Mouse (Mus musculus): Measurements from ENCODE around the gene Gm9844.
"Not testable (repeated sequence)": the region's sequence is repeated elsewhere in the genome, so short reads cannot be mapped to it uniquely, and the experiment has no call there.

The Gm9844 gene

DNA sequence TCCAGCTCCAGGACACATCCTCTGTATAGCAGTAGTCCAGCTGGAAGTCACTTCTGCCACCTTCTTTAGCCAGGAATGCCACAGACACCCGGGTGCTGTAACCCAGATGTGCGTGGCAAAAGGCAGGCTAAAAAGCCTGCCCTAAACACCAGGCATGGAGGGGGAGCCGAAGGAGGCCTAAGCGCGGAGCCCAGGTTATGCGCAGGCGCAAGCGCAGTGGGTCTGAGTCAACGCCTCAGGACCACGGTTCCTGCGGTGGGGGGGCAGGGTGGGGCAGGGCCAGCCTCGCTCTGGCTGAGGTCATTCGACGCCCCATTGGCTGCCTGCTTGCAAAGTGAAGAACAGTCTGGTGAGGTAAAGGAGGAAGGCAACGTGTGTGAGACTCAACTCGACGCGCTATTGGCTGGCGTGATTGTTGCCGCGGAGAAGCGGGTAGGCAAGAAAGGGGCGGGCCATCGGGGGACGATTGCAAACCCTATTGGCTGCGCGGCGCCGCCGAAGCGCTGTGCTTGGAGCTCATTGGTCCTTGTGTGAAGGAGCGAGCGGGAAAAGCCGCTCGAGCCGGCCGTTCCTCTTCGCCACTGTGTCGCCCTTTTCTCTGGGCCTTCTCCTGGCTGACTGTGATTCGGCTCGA lies 7.6 kb downstream of the Gm9844 start, which contains the start of the genes Lypd4 and Dmrtc2:
TSS of gene Lypd4 (minus strand) at position 410 of the 634 bp plus-strand sequence.
TSS of gene Dmrtc2 (plus strand) at position 526 of the 634 bp plus-strand sequence.
- DNase-seq (ENCODE audit: low spot score): peak; percentile 93

GRCm38 (mm10) chr7:24877588-24877987 lies 15.6 kb downstream of the Gm9844 start:
- no peak for DNase-seq (ENCODE audit: low spot score)

- no peak for DNase-seq (ENCODE audit: low spot score)
Measured at GRCm38 (mm10) chr7:24879620-24880019, 17.6 kb downstream of the Gm9844 start.

DNA sequence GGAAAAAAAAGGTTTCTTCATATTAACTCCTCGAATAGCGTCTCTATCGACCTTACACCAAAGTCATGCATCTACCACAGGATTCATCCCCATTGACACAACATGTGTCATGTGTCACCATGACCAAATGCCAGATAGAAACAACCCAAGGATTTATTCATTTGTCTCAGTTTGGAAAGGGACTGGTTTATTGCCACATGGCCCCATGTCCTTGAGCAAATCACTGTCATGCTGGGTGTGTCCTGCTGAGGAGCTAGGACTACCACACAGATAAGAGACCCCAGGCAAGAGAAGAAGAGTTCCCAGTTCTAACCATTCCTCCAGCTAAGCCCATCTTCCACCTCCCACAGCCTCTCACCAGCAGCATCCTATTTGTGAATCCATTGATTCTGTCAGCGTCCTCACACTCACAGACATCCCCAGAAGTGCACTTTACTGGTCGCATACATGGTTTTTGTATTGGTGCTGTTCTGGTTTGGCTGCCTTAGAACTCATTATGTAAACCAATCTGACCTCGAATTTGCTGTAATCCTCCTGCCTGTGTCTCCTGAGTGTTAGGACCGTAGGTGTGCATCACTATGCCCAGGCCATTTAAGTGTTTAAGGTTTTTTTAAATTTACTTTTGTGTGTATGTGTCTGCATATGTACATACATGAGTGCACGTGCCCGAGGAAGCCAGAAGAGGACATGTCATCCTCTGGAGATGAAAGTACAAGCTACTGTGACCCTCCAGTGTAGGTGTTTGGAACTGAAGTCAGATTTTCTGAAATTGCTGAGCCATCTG lies 20.6 kb downstream of the Gm9844 start:
- DNase-seq (ENCODE audit: low spot score): no peak

GRCm38 (mm10) chr7:24883896-24884692 lies 22.1 kb downstream of the Gm9844 start, which contains the start of gene Rps19:
Gene Rps19 (plus strand): TSS chr7:24884371.
- DNase-seq (ENCODE audit: low spot score): peak; percentile 98

DNA sequence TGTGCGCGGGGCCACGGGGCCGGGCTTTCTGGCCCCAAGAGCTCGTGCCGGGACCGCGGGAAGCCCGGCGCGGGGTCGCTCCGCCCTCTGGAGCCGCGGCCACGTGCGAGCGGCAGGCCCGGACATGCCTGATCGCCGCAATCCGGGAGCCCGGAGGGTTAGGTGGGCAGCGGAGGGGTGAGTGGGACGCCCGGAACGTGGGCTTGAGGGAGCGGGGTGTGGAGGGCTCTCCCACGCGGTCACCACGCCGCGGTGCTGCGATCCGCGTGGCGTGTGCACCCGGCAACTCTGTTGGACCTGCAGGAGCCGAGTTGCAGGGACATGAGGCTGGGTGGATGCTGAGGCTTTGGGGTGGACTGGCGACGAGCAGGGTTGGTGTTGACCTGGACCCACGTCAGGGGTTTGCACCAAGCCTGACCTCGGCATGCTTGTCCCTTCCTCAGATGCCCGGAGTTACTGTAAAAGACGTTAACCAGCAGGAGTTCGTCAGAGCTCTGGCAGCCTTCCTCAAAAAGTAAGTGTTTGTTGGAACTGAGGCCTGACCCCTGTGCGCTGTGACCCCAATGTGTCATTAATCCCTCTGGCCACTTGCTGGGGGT lies 22.8 kb downstream of the Gm9844 start:
- DNase-seq (ENCODE audit: low spot score): no peak

DNA sequence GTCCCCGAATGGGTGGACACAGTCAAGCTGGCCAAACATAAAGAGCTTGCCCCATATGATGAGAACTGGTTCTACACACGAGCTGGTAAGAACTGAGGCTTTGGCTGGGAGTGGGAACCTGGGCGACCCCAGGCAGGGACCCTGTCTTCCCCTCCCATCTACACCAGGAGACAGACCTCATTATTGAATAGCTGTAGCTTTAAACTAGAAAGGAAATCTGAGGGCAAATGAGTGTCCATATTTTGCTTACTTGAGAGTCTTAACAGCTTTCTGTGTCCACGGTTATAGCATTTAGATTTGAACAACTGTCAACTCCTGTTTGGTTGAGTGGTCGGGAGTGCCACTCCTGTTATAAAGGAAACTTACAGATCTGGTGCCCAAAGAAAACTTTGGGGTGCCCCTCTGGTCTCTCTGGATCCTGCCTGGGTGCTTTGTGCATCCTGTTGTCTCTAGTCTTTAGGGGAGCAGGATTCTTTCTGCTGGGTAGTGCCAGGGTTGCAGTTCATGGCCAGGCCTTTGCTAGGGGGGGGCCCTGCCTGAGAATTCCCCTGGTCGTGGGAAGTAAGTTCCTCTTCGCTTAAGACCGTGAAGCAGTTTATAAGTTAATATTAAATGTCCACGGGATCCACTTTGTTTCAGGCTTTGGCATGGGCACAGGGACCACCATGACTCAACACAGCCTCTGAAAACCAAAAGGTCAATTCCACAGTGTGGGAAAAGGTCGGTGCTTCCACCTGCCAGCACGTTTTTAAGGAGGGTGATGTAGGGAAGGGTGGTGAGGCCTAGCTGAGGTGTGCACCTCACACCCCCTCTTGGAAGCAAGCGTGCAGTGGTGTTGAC lies 23.7 kb downstream of the Gm9844 start:
- DNase-seq (ENCODE audit: low spot score): no peak

DNA sequence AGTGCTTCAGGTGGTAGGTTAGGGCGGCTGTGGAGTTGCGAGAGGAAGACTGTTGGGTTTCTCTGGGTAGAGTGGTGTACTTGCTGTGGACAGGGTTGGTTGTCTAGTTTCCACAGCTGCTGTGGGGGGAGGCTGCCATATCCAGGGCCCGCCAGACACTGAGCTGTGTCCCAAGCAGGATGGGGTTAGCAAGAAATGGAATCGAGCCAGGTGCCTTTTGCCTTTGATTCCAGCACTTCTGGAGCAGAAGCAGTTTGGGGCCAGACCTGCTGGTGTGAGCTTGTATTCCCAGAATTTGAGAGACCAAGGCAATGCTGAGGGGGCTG lies 24.3 kb downstream of the Gm9844 start:
- DNase-seq (ENCODE audit: low spot score): no peak

DNA sequence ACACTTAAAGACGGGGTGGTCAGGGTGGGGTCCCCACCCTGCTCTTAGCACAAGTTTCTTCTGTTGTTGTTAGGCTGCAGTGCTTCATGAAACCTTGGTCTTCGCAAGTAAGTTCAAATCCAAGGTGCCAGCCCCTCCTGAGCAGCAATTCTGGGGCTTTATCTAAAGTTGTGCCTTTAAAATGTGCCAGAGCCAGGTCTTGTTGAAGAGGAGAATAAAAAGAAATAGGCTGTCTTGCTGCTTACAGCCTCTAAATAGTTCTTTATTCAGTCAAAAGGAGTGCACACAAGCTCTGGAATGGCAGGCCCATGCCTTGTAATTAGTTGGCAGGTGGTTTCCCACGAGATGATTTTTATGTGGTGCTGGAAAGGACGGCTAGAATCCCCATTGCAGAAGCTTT lies 25.1 kb downstream of the Gm9844 start:
- DNase-seq (ENCODE audit: low spot score): no peak

GRCm38 (mm10) chr7:24889431-24890220 lies 27.6 kb downstream of the Gm9844 start:
- no peak for DNase-seq (ENCODE audit: low spot score)

DNA sequence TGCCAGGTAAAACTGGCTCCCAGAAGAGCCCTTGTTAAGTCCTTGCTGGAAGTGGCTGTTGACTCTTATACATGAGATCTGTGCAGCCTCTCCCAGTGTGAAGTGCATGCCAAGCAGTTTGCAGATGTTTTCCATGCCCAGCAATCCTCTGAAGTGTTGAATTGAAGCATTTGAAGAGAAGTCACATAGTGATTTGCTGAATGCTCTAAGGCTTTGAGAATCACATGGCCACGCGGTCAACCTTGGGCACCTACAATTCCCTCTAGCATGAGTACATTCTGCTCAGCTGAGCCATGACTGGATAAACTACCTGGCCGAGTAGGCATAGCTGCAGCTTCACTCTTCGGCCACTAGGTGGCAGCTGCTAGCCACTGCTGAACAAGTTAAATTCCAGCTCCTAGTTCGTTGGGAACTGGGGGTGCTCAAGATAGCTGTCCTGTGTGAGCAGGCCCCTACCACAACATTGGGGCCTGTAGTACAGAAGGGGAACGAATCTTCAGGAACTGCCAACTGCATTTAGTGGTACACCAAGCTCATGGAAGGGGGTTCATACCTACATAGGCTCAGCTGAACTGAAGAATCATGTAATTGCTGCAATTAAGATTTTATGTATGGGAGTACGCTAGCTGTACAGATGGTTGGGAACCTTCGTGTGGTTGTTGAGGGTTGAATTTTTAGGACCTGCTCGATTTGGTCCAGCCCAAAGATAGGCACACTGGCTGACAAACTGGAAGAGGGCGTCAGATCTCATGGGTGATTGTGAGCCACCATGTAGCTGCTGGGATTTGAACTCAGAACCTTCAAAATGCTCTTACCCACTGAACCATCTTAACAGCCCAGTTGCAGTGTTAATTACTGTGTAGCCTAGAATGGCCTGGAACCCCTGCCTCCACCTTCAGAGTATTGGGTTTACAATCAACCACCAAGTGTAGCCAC lies 28.5 kb downstream of the Gm9844 start:
- peak; percentile 48 for DNase-seq (ENCODE audit: low spot score)

- no peak for DNase-seq (ENCODE audit: low spot score)
Measured at GRCm38 (mm10) chr7:24891241-24892124, 29.5 kb downstream of the Gm9844 start.

DNA sequence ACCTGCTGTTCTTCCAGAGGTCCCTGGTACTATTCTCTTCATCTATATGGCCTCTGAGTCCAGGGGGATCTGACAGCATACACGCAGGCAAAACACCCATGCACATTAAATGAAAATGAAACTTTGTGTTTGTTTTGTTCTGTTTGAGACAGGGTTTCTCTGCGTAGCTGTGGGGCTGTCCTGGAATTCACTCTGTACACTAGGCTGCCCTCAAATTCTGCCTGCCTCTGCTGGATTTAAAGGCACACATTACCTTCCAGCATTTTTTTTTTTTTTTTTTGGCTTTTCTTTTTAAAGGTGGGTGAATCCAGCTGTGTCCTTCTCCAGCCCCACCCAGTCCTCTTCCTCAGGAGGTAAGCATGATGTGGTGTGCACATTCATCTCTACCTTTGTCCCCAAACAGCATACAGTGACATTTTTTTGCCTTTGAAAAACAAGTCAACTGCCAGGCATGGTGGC lies 30.1 kb downstream of the Gm9844 start:
- peak; percentile 54 for DNase-seq (ENCODE audit: low spot score)

GRCm38 (mm10) chr7:24895749-24896148 lies 33.7 kb downstream of the Gm9844 start:
- DNase-seq (ENCODE audit: low spot score): not testable (repeated sequence)

GRCm38 (mm10) chr7:24896269-24896668 lies 34.3 kb downstream of the Gm9844 start:
- no peak for DNase-seq (ENCODE audit: low spot score)

DNA sequence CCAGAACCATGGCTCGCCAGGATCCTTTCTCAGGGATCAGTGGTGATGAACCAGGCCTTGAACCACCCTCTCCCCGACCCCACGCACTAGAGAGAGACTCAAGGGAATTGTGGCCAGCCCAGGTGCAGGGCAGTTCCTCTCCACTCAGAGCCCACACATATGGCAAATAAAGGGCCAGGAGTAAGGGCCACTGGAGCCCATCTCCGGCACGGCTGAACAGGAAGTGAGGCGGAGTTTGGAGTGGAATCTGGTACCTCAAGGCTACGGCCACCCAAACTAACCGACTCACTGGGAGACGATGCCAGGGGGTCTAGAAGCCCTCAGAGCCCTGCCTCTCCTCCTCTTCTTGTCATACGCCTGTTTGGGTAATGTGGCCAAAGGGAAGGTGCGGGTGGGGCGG lies 35.2 kb downstream of the Gm9844 start, which contains the start of gene Cd79a:
TSS of gene Cd79a (plus strand) at position 158 of the 400 bp plus-strand sequence.
- no peak for DNase-seq (ENCODE audit: low spot score)

DNA sequence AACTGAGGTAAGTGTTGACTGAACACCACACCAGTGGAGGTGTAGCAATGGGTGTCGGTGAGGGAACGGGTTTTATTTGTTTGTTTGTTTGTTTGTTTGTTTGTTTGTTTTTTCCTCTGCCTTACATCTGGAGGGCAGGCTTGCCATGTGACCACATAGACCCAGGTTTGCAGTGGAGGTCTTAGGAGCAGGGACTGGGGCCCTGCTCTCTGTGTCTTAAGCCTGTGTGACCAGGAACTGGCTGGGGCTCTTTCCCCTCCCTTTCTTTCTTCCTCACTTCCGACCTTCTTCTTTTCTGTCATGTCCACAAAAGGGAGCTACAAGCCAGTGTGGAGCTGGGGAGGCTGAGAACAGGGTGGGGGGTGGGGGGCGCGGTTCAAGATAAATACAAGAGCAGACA lies 35.9 kb downstream of the Gm9844 start:
- no peak for DNase-seq (ENCODE audit: low spot score)

DNA sequence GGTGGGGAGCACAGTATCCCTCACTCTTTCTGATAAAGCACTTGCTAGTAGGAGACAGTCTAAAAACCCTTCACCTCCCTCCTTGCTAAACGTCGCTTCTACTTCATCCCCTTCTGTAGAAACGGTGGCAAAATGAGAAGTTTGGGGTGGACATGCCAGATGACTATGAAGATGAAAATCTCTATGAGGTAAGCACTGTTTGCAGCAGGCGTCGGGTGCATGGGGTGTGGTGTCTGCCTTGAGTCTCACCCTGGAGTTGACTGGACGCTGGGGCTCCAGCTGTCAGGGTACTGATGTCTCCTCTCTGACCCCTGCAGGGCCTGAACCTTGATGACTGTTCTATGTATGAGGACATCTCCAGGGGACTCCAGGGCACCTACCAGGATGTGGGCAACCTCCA lies 39.1 kb downstream of the Gm9844 start:
- no peak for DNase-seq (ENCODE audit: low spot score)

Measured in testis, postnatal 14 days (tissue).